Mouse (Mus musculus) heart, embryonic 14.5 days (tissue): ENCODE measurements around the gene Irak3. TPM values are rescaled to one million over a fixed set of nuclear protein-coding genes. Genes with fewer than 3 reads are reported as not detected.
"Not testable (repeated sequence)": the region's sequence is repeated elsewhere in the genome, so short reads cannot be mapped to it uniquely, and the experiment has no call there.

Experiments used
- ATAC-seq: fragments of 200-750 bp; cut with Nextera tagmentation; 2 replicates; pipeline ENCODE4 v1.8.0; 2017; ENCODE audit warnings: low read depth, moderate TSS enrichment; ENCODE audit not compliant: insufficient number of reproducible peaks, insufficient read depth, low FRiP score
- H3K27ac ChIP-seq, 2 experiments: fragments of 200-500 bp in 1 of 2; fragments of 300-500 bp in 1 of 2; sonication (generic) in 1 of 2; replicated peaks in 1 of 2; 2 replicates each; pipeline ENCODE4 v1.5.1; 2012 to 2014; ENCODE audit warnings: low read depth in 2 of 2, low read length in 2 of 2, control low read depth in 1 of 2, mild to moderate bottlenecking in 1 of 2, mixed read lengths in 1 of 2; ENCODE audit not compliant: control insufficient read depth in 1 of 2, insufficient read depth in 1 of 2
- H3K27me3 ChIP-seq: fragments of 300-500 bp; sonication (generic); 2 replicates; pipeline ENCODE4 v1.6.1; 2014; ENCODE audit warnings: mild to moderate bottlenecking, low read length, control low read depth; ENCODE audit not compliant: control insufficient read depth, insufficient read depth
- H3K36me3 ChIP-seq: fragments of 300-500 bp; sonication (generic); 2 replicates; pipeline ENCODE4 v1.6.1; 2014; ENCODE audit warnings: mild to moderate bottlenecking, control low read depth, low read length, mixed read lengths; ENCODE audit not compliant: control insufficient read depth, insufficient read depth
- H3K4me1 ChIP-seq, 2 experiments: fragments of 200-500 bp in 1 of 2; fragments of 300-500 bp in 1 of 2; sonication (generic) in 1 of 2; 2 replicates each; pipeline ENCODE4 v1.6.1; 2012 to 2014; ENCODE audit warnings: low read length in 2 of 2, control low read depth in 1 of 2, mixed read lengths in 1 of 2; ENCODE audit not compliant: control insufficient read depth in 2 of 2, insufficient read depth in 2 of 2
- H3K4me2 ChIP-seq: fragments of 300-500 bp; sonication (generic); 2 replicates; pipeline ENCODE4 v1.6.1; 2014; ENCODE audit warnings: mild to moderate bottlenecking, low read length
- H3K4me3 ChIP-seq, 2 experiments: fragments of 200-500 bp in 1 of 2; fragments of 300-500 bp in 1 of 2; sonication (generic) in 1 of 2; 2 replicates each; pipeline ENCODE4 v1.5.1; 2012 to 2014; ENCODE audit warnings: low read length in 2 of 2, mild to moderate bottlenecking in 2 of 2, control low read depth in 1 of 2, low read depth in 1 of 2, moderate library complexity in 1 of 2; ENCODE audit not compliant: control insufficient read depth in 1 of 2, insufficient read depth in 1 of 2
- H3K9ac ChIP-seq: fragments of 300-500 bp; sonication (generic); 2 replicates; pipeline ENCODE4 v1.6.1; 2014; ENCODE audit warnings: mild to moderate bottlenecking, low read length
- H3K9me3 ChIP-seq: fragments of 300-500 bp; sonication (generic); 2 replicates; pipeline ENCODE4 v1.6.1; 2016; ENCODE audit warnings: low read length, control low read depth; ENCODE audit not compliant: control insufficient read depth
- WGBS: fragments of 180-500 bp; shearing (Covaris S2); extraction: QIAGEN DNeasy Blood & Tissue Kit; methylation state at CpG from one replicate; pipeline ENCODE4 v1.1.7; 2014; 5-methylcytosine and 5-hydroxymethylcytosine counted together
- polyA plus RNA-seq: library from polyadenylated mRNA; unstranded; fragments of >200 nt; fragmentation: Nextera tagmentation; extraction: Ambion mirVana; gene quantifications from 2 replicates; pipeline ENCODE4 v1.2.1, GENCODE M21; 2014

The Irak3 gene
- polyA plus RNA-seq, 1 experiment from 2014 or later = 0.41 TPM

DNA sequence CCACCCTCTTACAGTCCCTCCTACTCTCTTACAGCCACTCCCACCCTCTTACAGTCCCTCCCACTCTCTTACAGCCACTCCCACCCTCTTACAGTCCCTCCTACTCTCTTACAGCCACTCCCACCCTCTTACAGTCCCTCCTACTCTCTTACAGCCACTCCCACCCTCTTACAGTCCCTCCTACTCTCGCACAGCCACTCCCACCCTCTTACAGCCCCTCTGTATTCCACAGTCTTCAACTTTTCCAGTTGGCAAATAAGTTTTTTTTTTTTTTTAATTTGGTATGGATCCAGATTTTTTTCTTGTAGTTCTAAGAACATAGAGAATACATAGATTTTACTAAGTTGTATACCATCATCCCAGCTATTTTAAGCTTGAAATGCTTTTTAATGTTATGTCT, 15.2 kb upstream of the Irak3 start:
- H3K9me3 ChIP-seq, H3K4me1 ChIP-seq, H3K27ac ChIP-seq, H3K9ac ChIP-seq, ATAC-seq, H3K4me2 ChIP-seq, H3K27me3 ChIP-seq, H3K4me3 ChIP-seq: not testable (repeated sequence)
- H3K36me3 ChIP-seq = peaks cover 52% of the 10 kb centered on the region
- WGBS = 92% methylated on average over 1 of the region's 1 CpGs

DNA sequence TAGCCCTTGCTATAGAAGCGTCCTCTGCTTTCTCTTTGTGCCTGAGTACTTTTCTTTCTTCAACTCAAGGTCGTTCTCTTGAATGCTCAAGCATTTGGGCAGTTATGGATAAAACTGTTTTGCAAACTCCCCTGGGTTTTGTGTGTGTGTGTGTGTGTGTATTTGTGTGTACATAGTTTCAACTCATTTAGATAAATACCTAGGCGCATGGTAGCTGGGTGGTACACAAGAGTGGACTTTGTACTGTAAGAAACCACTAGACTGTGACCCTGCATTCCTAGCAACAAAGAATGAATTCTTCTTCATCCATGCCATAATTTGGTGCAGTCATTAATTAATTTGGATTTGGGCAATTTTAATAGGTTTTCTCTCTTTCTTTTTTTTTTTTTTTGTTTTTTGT, 8.2 kb upstream of the Irak3 start:
- peak overlapping the region; percentile 78 for H3K4me2 ChIP-seq
- no peaks in the 10 kb centered on the region for H3K9me3 ChIP-seq
- no peak overlapping the region for H3K4me3 ChIP-seq
- no peaks in the 10 kb centered on the region for H3K27me3 ChIP-seq
- H3K27ac ChIP-seq = no peak overlapping the region
- no peak for ATAC-seq
- H3K4me1 ChIP-seq = peaks cover 0 to 7% of the 10 kb centered on the region in 2 experiments; a peak in 1 of 4 replicates
- H3K9ac ChIP-seq = no peak overlapping the region
- H3K36me3 ChIP-seq = no peaks in the 10 kb centered on the region
- 85% methylated on average over 3 of the region's 3 CpGs for WGBS

DNA sequence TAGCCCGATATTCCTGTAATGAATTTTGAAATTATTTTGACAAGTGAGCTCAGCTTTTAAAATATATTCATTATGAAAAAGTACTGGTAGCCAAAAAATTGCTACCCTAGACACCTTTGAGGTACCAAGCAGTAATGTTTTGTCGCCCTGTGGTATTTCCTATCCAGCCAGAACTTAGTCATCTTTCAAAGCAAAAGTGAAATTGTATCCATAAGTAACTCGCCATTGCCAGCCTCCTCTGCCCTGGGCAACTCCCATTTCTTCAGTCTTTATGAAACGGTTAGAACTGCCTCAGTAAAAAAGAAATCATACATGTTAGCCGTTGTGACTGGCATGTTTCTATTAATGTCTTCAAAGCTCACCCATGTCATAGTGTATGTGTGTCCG, 7.6 kb upstream of the Irak3 start:
- Histone ChIP-seq H3K27me3 (no peaks in the 10 kb centered on the region), H3K36me3 (no peaks in the 10 kb centered on the region), H3K4me1 (peaks cover 0 to 7% of the 10 kb centered on the region in 2 experiments; a peak in 1 of 4 replicates), H3K9ac (peak overlapping the region; percentile 83), H3K4me3 (peak overlapping the region in 1 of 2 experiments; percentile 82; a peak in 3 of 4 replicates), H3K9me3 (no peaks in the 10 kb centered on the region), H3K27ac (no peak overlapping the region), H3K4me2 (peak overlapping the region; percentile 78)
- WGBS = 70% methylated on average over 6 of the region's 6 CpGs
- ATAC-seq = no peak

- 3% methylated on average over 53 of the region's 53 CpGs for WGBS
- Histone ChIP-seq H3K36me3 (no peaks in the 10 kb centered on the region), H3K4me3 (peak overlapping the region; percentile 82 to 90), H3K9me3 (no peaks in the 10 kb centered on the region), H3K27me3 (no peaks in the 10 kb centered on the region), H3K27ac (no peak overlapping the region), H3K4me1 (peaks cover 0 to 7% of the 10 kb centered on the region in 2 experiments; a peak in 1 of 4 replicates), H3K4me2 (peak overlapping the region; percentile 78), H3K9ac (peak overlapping the region; percentile 83)
- ATAC-seq = peak; percentile 88
These were observed 6.9 kb upstream of the Irak3 start for GRCm38 (mm10) chr10:120208575-120209538.

- Histone ChIP-seq H3K4me3 (no peak overlapping the region), H3K27ac (no peak overlapping the region), H3K9ac (no peak overlapping the region), H3K4me2 (no peak overlapping the region), H3K27me3 (no peaks in the 10 kb centered on the region), H3K9me3 (no peaks in the 10 kb centered on the region), H3K4me1 (peaks cover 0 to 7% of the 10 kb centered on the region in 2 experiments; a peak in 1 of 4 replicates), H3K36me3 (no peaks in the 10 kb centered on the region)
- ATAC-seq = no peak
- 82% methylated on average over 8 of the region's 8 CpGs for WGBS
These were observed 6.1 kb upstream of the Irak3 start for GRCm38 (mm10) chr10:120208015-120208414.

DNA sequence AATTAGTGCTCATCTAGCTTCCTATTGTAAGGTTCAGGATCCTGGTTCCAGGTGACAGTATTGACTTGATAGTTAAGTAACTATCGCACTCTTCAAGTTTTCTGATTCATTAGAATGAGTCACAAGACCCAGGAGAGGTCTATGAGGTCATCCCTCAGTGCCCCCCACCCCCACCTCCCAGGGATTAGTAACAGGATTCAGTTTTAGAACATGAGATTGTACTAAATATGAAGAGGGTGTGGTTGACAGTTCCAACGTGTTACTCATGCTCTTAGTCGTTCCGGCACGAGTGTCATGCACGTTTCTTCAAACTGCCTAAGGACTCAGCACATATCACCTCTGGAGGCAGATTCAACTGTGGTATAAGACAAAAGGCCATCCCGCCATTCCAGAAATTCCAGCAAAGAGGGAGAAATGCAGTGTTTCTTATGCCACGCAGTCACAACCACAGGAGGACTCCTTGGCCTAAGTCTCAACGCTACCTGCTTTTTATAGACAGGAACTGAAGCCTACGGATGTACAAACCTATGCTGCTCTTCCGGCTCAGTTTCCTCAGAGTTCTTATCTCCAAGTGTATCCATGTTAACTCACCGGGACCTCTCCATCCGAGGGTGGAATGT, 2.8 kb upstream of the Irak3 start:
- Histone ChIP-seq H3K36me3 (no peaks in the 10 kb centered on the region), H3K9me3 (no peaks in the 10 kb centered on the region), H3K27me3 (peaks cover 3% of the 10 kb centered on the region), H3K9ac (no peak overlapping the region), H3K4me3 (no peak overlapping the region), H3K27ac (no peak overlapping the region), H3K4me1 (peaks cover 0 to 5% of the 10 kb centered on the region in 2 experiments; a peak in 1 of 4 replicates), H3K4me2 (no peak overlapping the region)
- no peak for ATAC-seq
- 59% methylated on average over 13 of the region's 13 CpGs for WGBS

DNA sequence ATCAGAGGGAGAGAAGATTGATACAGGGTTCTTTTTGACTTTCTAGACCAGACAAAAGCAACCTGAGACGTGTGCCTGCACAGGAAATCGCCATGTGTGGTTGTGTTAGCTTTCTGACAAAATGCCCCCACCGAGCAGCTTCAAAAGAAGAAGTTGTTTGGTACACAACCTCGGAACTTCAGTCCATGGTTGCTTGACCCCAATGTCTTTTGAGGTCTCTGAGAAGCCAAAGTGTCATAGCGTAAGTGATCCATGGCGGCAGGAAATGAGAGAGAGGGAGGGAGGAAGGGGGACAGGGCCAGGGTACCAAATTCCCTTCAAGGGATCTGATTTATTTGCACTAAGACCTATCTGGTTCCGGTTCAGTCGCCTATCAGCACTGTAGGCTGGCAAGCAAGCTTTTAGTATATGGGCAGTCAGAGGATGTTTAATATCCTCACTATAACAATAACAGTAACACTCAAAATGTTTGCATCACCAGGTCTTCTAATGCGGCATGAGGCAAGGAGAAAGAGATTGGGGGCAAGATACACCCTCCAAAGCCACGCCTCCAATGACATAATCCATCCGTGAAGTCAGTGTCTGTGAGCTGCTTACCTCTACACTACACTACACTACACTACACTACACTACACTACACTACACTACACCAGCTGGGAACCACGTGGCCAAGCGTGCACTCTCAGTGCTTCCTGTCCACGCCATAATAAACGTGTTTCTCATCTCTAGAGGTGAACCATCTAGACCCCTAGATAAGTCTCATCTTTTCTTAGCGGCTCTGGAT, 729 bp upstream of the Irak3 start:
- Histone ChIP-seq H3K4me3 (no peak overlapping the region), H3K27ac (no peak overlapping the region), H3K9ac (no peak overlapping the region), H3K9me3 (no peaks in the 10 kb centered on the region), H3K4me1 (no peaks in the 10 kb centered on the region), H3K27me3 (peaks cover 3% of the 10 kb centered on the region), H3K36me3 (no peaks in the 10 kb centered on the region), H3K4me2 (peak overlapping the region; percentile 94; the same call in 1 of the 2 replicates)
- WGBS = 67% methylated on average over 16 of the region's 16 CpGs
- ATAC-seq = no peak
